Mouse (Mus musculus) embryonic fibroblast, embryonic 13.5 days (primary cell): ENCODE data around the gene Clybl. TPM values are rescaled to one million over a fixed set of nuclear protein-coding genes. Genes with fewer than 3 reads are reported as not detected.

Source experiments
- H3K27ac ChIP-seq: 2 replicates; pipeline ENCODE4 v1.5.1; 2012; ENCODE audit warnings: low read length, control low read depth, inconsistent platforms; ENCODE audit not compliant: insufficient read depth
- H3K4me1 ChIP-seq: 2 replicates; pipeline ENCODE4 v1.6.1; 2011; ENCODE audit warnings: low read length; ENCODE audit not compliant: control insufficient read depth, insufficient read depth
- H3K4me3 ChIP-seq: 2 replicates; pipeline ENCODE4 v1.5.1; 2011; ENCODE audit warnings: mild to moderate bottlenecking, control low read depth, low read length; ENCODE audit not compliant: insufficient read depth
- CTCF ChIP-seq: IDR thresholded peaks from 2 replicates; pipeline ENCODE4 v1.5.1; 2011; ENCODE audit warnings: mild to moderate bottlenecking, control low read depth, low read length, moderate library complexity, borderline replicate concordance; ENCODE audit not compliant: insufficient read depth
- POLR2A ChIP-seq: IDR thresholded peaks from 2 replicates; pipeline ENCODE4 v1.6.1; 2011; ENCODE audit warnings: low read depth, mild to moderate bottlenecking, control low read depth, low read length, moderate library complexity
- polyA plus RNA-seq: library from polyadenylated mRNA; stranded (reverse); fragments of >200 nt; gene quantifications from 2 replicates; pipeline ENCODE4 v1.2.4, GENCODE M21; 2011; ENCODE audit warnings: low read depth; ENCODE audit not compliant: missing spikeins, insufficient read length

Clybl gene
- polyA plus RNA-seq, 1 experiment: 16.7 TPM

- TF ChIP-seq CTCF (no peak), POLR2A (no peak)
- H3K4me1 ChIP-seq: no peaks in the 10 kb centered on the region
- H3K4me3 ChIP-seq: no peak overlapping the region
These were observed 11.2 kb upstream of the Clybl start for GRCm38 (mm10) chr14:122170202-122170781.

GRCm38 (mm10) chr14:122171031-122171430 is 10.5 kb upstream of the Clybl start:
- Histone ChIP-seq H3K4me1 (no peaks in the 10 kb centered on the region), H3K4me3 (no peak overlapping the region), H3K27ac (no peak overlapping the region)
- TF ChIP-seq POLR2A (no peak), CTCF (no peak)

More at GRCm38 (mm10) chr14:122170202-122170781, 11.2 kb upstream of the Clybl start:
- H3K27ac ChIP-seq: no peak overlapping the region

- TF ChIP-seq CTCF (no peak), POLR2A (no peak)
- H3K27ac ChIP-seq: no peak overlapping the region
- H3K4me1 ChIP-seq: no peaks in the 10 kb centered on the region
- H3K4me3 ChIP-seq: no peak overlapping the region
These were observed 5.2 kb upstream of the Clybl start for GRCm38 (mm10) chr14:122176263-122176798.

GRCm38 (mm10) chr14:122179262-122179661 is 2.2 kb upstream of the Clybl start:
- H3K4me3 ChIP-seq: no peak overlapping the region
- no peaks in the 10 kb centered on the region for H3K4me1 ChIP-seq
- TF ChIP-seq CTCF: no peak
- TF ChIP-seq POLR2A: no peak
- H3K27ac ChIP-seq: no peak overlapping the region

- TF ChIP-seq POLR2A (no peak), CTCF (no peak)
- H3K4me3 ChIP-seq: peak overlapping the region; percentile 78
- no peaks in the 10 kb centered on the region for H3K4me1 ChIP-seq
- no peak overlapping the region for H3K27ac ChIP-seq
These were observed 282 bp downstream of the Clybl start for GRCm38 (mm10) chr14:122181815-122182157.

GRCm38 (mm10) chr14:122182220-122182619 is 716 bp downstream of the Clybl start:
- Histone ChIP-seq H3K4me3 (no peak overlapping the region; the same call in 1 of the 2 replicates), H3K4me1 (no peaks in the 10 kb centered on the region), H3K27ac (no peak overlapping the region)
- no peak for TF ChIP-seq CTCF

- Histone ChIP-seq H3K4me1 (no peaks in the 10 kb centered on the region), H3K27ac (no peak overlapping the region), H3K4me3 (no peak overlapping the region)
- no peak for TF ChIP-seq CTCF
- no peak for TF ChIP-seq POLR2A
These were observed 2.5 kb downstream of the Clybl start for GRCm38 (mm10) chr14:122183974-122184373.

GRCm38 (mm10) chr14:122188250-122188649 is 6.7 kb downstream of the Clybl start:
- no peaks in the 10 kb centered on the region for H3K4me1 ChIP-seq
- TF ChIP-seq CTCF (no peak), POLR2A (no peak)
- no peak overlapping the region for H3K27ac ChIP-seq
- no peak overlapping the region for H3K4me3 ChIP-seq

GRCm38 (mm10) chr14:122189901-122190300 is 8.4 kb downstream of the Clybl start:
- Histone ChIP-seq H3K27ac (no peak overlapping the region), H3K4me3 (no peak overlapping the region)
- TF ChIP-seq CTCF (no peak), POLR2A (no peak)

GRCm38 (mm10) chr14:122190527-122190926 is 9.0 kb downstream of the Clybl start:
- Histone ChIP-seq H3K4me3 (no peak overlapping the region), H3K4me1 (no peaks in the 10 kb centered on the region), H3K27ac (no peak overlapping the region)
- TF ChIP-seq POLR2A: no peak
- no peak for TF ChIP-seq CTCF

More at GRCm38 (mm10) chr14:122189901-122190300, 8.4 kb downstream of the Clybl start:
- H3K4me1 ChIP-seq: no peaks in the 10 kb centered on the region

- H3K27ac ChIP-seq: no peak overlapping the region
- no peak for TF ChIP-seq POLR2A
- TF ChIP-seq CTCF: peak; percentile 81
These were observed 9.5 kb downstream of the Clybl start for GRCm38 (mm10) chr14:122190941-122191510.

More at GRCm38 (mm10) chr14:122190941-122191510, 9.5 kb downstream of the Clybl start:
- Histone ChIP-seq H3K4me1 (no peaks in the 10 kb centered on the region), H3K4me3 (no peak overlapping the region)
